Mouse (Mus musculus) forebrain, embryonic 15.5 days (tissue): Measurements from ENCODE around the gene Maml3. TPM values are rescaled to one million over a fixed set of nuclear protein-coding genes. Genes with fewer than 3 reads are reported as not detected.
A peak's percentile ranks its signal among the peaks of the same experiment; 100 is the strongest.

Experiments
- ATAC-seq: fragments of 200-750 bp; cut with Nextera tagmentation; replicated peaks from 2 replicates; pipeline ENCODE4 v1.8.0; 2017; ENCODE audit warnings: mild to moderate bottlenecking, moderate TSS enrichment, moderate library complexity
- H3K27ac ChIP-seq: fragments of 300-500 bp; sonication (generic); replicated peaks from 2 replicates; pipeline ENCODE4 v1.5.1; 2015; ENCODE audit warnings: mild to moderate bottlenecking, inconsistent platforms
- H3K27me3 ChIP-seq: fragments of 300-500 bp; sonication (generic); 2 replicates; pipeline ENCODE4 v1.6.1; 2015; ENCODE audit warnings: inconsistent platforms
- H3K36me3 ChIP-seq: fragments of 300-500 bp; sonication (generic); 2 replicates; pipeline ENCODE4 v1.6.1; 2015; ENCODE audit warnings: mild to moderate bottlenecking, inconsistent platforms
- H3K4me1 ChIP-seq: fragments of 300-500 bp; sonication (generic); 2 replicates; pipeline ENCODE4 v1.6.1; 2015; ENCODE audit warnings: inconsistent platforms
- H3K4me2 ChIP-seq: fragments of 300-500 bp; sonication (generic); replicated peaks from 2 replicates; pipeline ENCODE4 v1.6.1; 2015; ENCODE audit warnings: mild to moderate bottlenecking, inconsistent platforms
- H3K4me3 ChIP-seq: fragments of 300-500 bp; sonication (generic); 2 replicates; pipeline ENCODE4 v1.5.1; 2015; ENCODE audit warnings: mild to moderate bottlenecking, inconsistent platforms
- H3K9ac ChIP-seq: fragments of 300-500 bp; sonication (generic); replicated peaks from 2 replicates; pipeline ENCODE4 v1.6.1; 2015; ENCODE audit warnings: mild to moderate bottlenecking, inconsistent platforms
- H3K9me3 ChIP-seq: fragments of 300-500 bp; sonication (generic); 2 replicates; pipeline ENCODE4 v1.6.1; 2016; ENCODE audit warnings: inconsistent platforms
- WGBS: fragments of 180-500 bp; shearing (Covaris S2); methylation state at CpG from one replicate; pipeline ENCODE4 v1.1.7; 2015; ENCODE audit warnings: mixed read lengths; 5-methylcytosine and 5-hydroxymethylcytosine counted together
- polyA plus RNA-seq: library from polyadenylated mRNA; unstranded; fragments of >200 nt; fragmentation: Nextera tagmentation; extraction: Ambion mirVana; gene quantifications from 2 replicates; pipeline ENCODE4 v1.2.1, GENCODE M21; 2015

Maml3 gene
- polyA plus RNA-seq, 1 experiment from 2014 or later = 4.9 TPM

DNA sequence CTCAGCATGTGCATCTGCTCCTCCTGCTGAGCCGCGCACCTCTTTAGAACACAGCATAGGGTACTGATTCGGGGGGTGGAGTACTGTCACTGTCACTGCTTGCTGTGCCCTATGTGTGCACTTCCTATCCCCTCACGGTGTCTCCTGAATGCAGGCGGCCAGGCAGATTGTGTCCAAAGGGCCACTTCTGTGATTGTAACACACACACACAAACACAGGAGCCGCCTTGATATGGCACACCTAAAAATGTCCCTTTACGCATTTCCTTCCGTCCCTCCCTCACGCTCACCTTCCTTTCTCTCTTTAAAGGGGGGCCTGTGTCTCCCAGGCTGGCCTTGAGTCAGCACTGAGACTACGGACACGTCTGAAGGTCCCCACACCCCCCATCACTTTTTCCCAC is 107.3 kb downstream of the Maml3 start:
- H3K9ac ChIP-seq = no peak overlapping the region
- no peak overlapping the region for H3K27ac ChIP-seq
- WGBS = 86% methylated on average over 11 of the region's 11 CpGs
- no peaks in the 10 kb centered on the region for H3K27me3 ChIP-seq
- H3K4me1 ChIP-seq = peaks cover 19% of the 10 kb centered on the region
- no peaks in the 10 kb centered on the region for H3K9me3 ChIP-seq
- no peak overlapping the region for H3K4me3 ChIP-seq
- no peak for ATAC-seq
- no peak overlapping the region for H3K4me2 ChIP-seq
- no peaks in the 10 kb centered on the region for H3K36me3 ChIP-seq

DNA sequence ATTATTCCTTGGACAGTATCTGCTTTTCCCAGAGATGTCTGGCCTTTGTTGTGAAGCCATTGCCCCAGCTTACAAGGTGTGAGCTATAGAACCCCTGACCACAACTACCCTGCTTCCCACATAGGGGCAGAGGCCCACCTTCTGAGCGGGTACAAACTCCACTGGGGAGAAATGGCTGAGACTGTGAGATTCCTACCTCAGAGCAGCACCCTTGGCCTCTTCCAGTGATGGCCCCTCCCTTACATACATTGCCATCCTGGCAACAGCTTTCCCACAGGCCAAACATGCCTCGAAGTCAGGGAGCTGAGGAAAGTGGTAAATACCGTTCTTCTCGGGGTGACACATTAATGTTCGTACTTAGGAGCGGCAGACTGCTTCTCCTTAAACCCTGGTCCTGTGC is 118.4 kb downstream of the Maml3 start:
- Histone ChIP-seq H3K4me1 (peaks cover 8% of the 10 kb centered on the region), H3K27ac (no peak overlapping the region), H3K4me3 (no peak overlapping the region), H3K27me3 (no peaks in the 10 kb centered on the region), H3K9me3 (no peaks in the 10 kb centered on the region), H3K9ac (no peak overlapping the region), H3K4me2 (no peak overlapping the region), H3K36me3 (no peaks in the 10 kb centered on the region)
- WGBS = 73% methylated on average over 6 of the region's 6 CpGs
- no peak for ATAC-seq

DNA sequence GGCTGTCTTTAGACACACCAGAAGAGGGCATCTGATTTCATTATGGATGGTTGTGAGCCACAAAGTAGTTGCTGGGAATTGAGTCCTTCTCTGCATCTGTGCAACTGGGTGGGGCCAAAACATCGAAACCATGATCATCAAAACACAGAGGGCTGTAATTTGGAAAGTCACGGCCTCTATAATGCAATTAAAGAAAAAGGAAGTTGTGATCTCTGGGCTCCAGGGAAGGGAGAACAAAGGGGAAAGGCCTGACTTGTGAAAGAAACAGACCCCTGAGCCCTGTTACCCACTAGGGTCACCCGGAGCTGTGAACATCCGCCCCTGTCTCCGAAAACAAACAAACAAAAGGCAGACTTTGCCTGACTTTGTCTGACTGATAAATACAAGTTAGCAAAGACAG is 123.4 kb downstream of the Maml3 start:
- WGBS = 76% methylated on average over 5 of the region's 5 CpGs

GRCm38 (mm10) chr3:51977654-51978352 is 127.1 kb downstream of the Maml3 start:
- Histone ChIP-seq H3K4me3 (no peak overlapping the region), H3K27ac (no peak overlapping the region), H3K36me3 (no peaks in the 10 kb centered on the region), H3K27me3 (no peaks in the 10 kb centered on the region), H3K9me3 (no peaks in the 10 kb centered on the region), H3K4me2 (no peak overlapping the region), H3K9ac (no peak overlapping the region), H3K4me1 (0 out of 2 replicates have a peak, but pooled peaks cover 5% of the 10 kb centered on the region)
- ATAC-seq = no peak
- 53% methylated on average over 8 of the region's 8 CpGs for WGBS

More for the DNA sequence above, 123.4 kb downstream of the Maml3 start:
- Histone ChIP-seq H3K4me3 (no peak overlapping the region), H3K9me3 (no peaks in the 10 kb centered on the region), H3K27ac (no peak overlapping the region), H3K4me2 (no peak overlapping the region), H3K27me3 (no peaks in the 10 kb centered on the region), H3K9ac (no peak overlapping the region), H3K4me1 (peaks cover 2% of the 10 kb centered on the region; the same call in 1 of the 2 replicates), H3K36me3 (no peaks in the 10 kb centered on the region)
- ATAC-seq = no peak

DNA sequence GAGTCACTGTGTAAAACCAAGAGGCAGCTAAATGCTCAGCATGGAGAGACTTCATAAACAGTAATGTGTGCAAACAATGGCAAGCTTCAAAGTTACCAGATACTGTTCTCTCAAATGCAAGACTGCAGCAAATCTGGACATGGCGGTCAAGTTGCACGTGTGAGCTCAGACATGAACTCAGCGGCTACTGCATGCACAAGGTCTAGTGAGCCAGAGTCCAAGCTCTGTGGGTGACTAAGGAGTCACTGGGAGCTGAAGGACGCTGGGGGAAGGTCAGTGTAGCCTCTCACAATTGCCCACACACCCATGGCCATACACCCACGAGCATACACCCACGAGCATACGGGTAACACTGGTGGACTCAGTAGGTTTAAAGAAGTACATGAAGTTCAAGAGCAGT is 130.3 kb downstream of the Maml3 start:
- no peak for ATAC-seq
- Histone ChIP-seq H3K4me1 (0 out of 2 replicates have a peak, but pooled peaks cover 5% of the 10 kb centered on the region), H3K27ac (no peak overlapping the region), H3K4me2 (no peak overlapping the region), H3K36me3 (no peaks in the 10 kb centered on the region), H3K27me3 (no peaks in the 10 kb centered on the region), H3K9ac (no peak overlapping the region), H3K9me3 (no peaks in the 10 kb centered on the region), H3K4me3 (no peak overlapping the region)
- WGBS = 95% methylated on average over 7 of the region's 7 CpGs

DNA sequence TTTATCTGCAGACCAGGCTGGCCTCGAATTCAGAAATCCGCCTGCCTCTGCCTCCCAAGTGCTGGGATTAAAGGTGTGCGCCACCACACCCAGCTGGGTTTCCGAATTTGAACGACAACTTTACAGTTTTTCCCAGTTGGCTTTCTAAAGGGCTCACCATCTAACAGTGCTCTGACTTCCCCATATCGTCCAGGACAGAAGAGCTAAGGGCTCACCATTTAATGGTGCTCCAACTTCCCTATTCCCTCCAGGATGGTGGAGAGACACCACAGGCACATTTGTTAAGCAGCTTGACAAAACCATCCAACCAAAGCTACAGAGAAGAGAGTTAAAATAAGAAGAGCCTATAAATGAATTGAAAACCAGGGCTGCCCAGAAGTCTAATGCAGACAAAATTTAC is 130.7 kb downstream of the Maml3 start:
- no peak overlapping the region for H3K4me2 ChIP-seq
- no peak overlapping the region for H3K4me3 ChIP-seq
- WGBS = 98% methylated on average over 6 of the region's 6 CpGs
- no peak for ATAC-seq
- no peak overlapping the region for H3K27ac ChIP-seq
- no peaks in the 10 kb centered on the region for H3K36me3 ChIP-seq
- 0 out of 2 replicates have a peak, but pooled peaks cover 5% of the 10 kb centered on the region for H3K4me1 ChIP-seq
- no peak overlapping the region for H3K9ac ChIP-seq
- no peaks in the 10 kb centered on the region for H3K27me3 ChIP-seq
- H3K9me3 ChIP-seq = no peaks in the 10 kb centered on the region

DNA sequence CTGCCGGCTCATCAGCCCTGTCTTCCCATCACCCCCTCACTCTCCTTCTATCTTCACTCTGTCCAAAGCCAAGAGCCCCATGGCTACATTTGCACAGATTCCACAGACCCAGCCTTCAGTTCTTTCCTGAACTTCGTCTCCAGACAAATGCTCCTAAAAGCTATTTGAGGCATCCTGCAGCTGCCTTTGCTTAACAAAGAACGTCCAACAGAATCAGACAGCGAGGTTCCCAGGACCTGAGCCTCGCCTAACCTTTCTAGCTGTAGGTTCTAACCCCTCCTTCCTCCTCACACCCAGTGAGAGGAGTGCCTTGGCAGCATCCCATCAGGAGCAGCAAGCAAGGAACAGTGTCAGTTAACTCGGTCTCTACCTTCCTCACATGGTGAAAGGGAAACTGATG is 132.3 kb downstream of the Maml3 start:
- Histone ChIP-seq H3K4me2 (no peak overlapping the region), H3K9ac (no peak overlapping the region), H3K4me3 (no peak overlapping the region), H3K27me3 (no peaks in the 10 kb centered on the region), H3K27ac (no peak overlapping the region), H3K36me3 (no peaks in the 10 kb centered on the region), H3K9me3 (no peaks in the 10 kb centered on the region), H3K4me1 (0 out of 2 replicates have a peak, but pooled peaks cover 5% of the 10 kb centered on the region)
- 51% methylated on average over 6 of the region's 6 CpGs for WGBS
- ATAC-seq = no peak

- Histone ChIP-seq H3K27me3 (no peaks in the 10 kb centered on the region), H3K4me2 (no peak overlapping the region), H3K36me3 (no peaks in the 10 kb centered on the region), H3K27ac (no peak overlapping the region), H3K9ac (no peak overlapping the region), H3K4me1 (peaks cover under 1% of the 10 kb centered on the region; the same call in 1 of the 2 replicates), H3K9me3 (no peaks in the 10 kb centered on the region), H3K4me3 (no peak overlapping the region)
- ATAC-seq = no peak
- WGBS = 89% methylated on average over 2 of the region's 2 CpGs
These were observed 134.4 kb downstream of the Maml3 start for GRCm38 (mm10) chr3:51970489-51970888.

DNA sequence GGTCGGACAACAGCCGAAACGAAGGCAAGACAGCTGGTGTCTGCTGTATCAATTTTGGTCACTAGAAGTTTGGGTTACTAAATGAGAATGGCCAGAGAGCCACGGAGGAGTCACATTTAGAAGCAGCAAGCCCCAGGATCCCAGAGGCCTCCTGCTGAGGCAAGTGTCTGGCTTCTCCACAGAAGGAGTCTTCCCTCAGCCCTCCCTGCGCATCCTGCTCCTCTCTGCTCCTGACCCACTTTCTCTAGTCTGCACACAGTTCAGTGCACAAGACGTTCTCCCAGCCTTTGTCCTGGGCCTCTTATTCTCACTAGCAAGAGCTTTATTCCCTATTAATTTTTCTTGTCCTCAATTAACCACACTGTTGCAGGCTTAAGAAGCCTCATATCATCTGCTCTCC is 135.4 kb downstream of the Maml3 start:
- no peak for ATAC-seq
- Histone ChIP-seq H3K36me3 (no peaks in the 10 kb centered on the region), H3K9me3 (no peaks in the 10 kb centered on the region), H3K4me1 (peaks cover 10% of the 10 kb centered on the region), H3K9ac (no peak overlapping the region), H3K27me3 (no peaks in the 10 kb centered on the region), H3K4me3 (no peak overlapping the region), H3K4me2 (no peak overlapping the region), H3K27ac (no peak overlapping the region)
- WGBS = 63% methylated on average over 6 of the region's 6 CpGs

DNA sequence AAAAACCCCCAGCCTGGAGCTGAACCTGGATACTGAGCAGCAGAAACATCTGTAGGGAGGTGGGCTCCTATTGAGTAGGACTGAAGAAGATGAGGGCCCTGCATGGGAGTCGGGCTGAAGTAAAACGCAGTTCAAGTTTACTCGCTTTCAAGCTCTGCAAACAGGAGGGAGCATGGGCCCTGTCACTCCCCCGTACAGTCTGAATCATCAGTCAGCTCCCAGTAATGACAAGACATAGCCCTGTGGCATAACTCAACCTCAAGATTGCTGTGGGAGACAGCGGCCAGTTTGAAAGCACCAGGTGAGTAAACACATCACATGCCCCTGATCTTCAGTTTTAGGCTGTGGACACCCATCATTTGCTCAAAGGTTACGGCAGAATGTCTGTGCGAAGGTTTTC is 139.0 kb downstream of the Maml3 start:
- Histone ChIP-seq H3K27ac (peak overlapping the region; percentile 86; the same call in 1 of the 2 replicates), H3K4me3 (no peak overlapping the region), H3K27me3 (no peaks in the 10 kb centered on the region), H3K4me2 (no peak overlapping the region), H3K9ac (no peak overlapping the region), H3K9me3 (no peaks in the 10 kb centered on the region), H3K36me3 (no peaks in the 10 kb centered on the region), H3K4me1 (peaks cover 25% of the 10 kb centered on the region)
- no peak for ATAC-seq
- WGBS = 71% methylated on average over 7 of the region's 7 CpGs

DNA sequence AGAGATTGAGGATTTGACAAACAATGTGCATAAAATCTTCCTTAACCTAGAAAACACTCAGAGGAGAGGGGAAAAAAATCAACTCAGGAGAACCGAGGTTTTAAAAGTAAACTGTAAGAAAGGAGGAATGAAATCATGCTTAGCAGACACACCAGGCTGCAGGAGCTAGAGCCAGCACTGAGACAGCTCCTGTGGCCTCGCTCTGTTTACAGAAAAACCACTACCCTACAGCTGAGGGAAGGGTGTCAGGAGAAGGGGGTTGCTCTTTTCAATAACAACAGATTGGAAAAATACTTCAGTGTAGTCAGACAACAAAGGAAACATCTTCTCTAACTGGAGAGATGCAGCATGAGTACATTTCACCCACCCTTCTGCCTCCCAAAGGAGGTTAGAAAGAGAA is 139.4 kb downstream of the Maml3 start:
- no peak overlapping the region for H3K9ac ChIP-seq
- ATAC-seq = no peak
- peaks cover 25% of the 10 kb centered on the region for H3K4me1 ChIP-seq
- H3K4me2 ChIP-seq = no peak overlapping the region
- no peaks in the 10 kb centered on the region for H3K36me3 ChIP-seq
- H3K27me3 ChIP-seq = no peaks in the 10 kb centered on the region
- H3K4me3 ChIP-seq = no peak overlapping the region
- H3K9me3 ChIP-seq = no peaks in the 10 kb centered on the region
- WGBS = 33% methylated on average over 2 of the region's 2 CpGs
- H3K27ac ChIP-seq = peak overlapping the region; percentile 86

DNA sequence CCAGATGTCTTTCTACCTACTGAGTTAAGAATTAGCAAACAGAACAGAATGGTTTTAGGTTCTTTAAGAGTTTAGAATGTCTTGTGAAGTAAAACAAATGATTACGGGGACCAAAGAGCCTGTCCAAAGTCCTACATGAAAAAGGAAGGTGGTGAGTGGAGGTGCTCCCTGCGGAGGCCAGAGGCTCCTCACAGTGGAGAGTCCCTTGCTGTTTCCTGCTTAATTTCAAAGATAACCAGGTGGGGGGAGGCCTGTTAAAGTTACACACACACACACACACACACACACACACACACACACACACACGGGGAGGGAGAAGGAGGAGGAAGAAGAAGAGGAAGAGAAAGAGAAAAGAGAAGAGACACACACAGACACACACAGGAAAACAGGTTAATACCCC is 139.9 kb downstream of the Maml3 start:
- no peak overlapping the region for H3K4me3 ChIP-seq
- no peaks in the 10 kb centered on the region for H3K36me3 ChIP-seq
- H3K9ac ChIP-seq = no peak overlapping the region
- H3K4me1 ChIP-seq = peaks cover 25% of the 10 kb centered on the region
- WGBS = 23% methylated on average over 3 of the region's 3 CpGs
- H3K4me2 ChIP-seq = no peak overlapping the region
- H3K9me3 ChIP-seq = no peaks in the 10 kb centered on the region
- no peak for ATAC-seq
- no peaks in the 10 kb centered on the region for H3K27me3 ChIP-seq
- H3K27ac ChIP-seq = peak overlapping the region; percentile 86
